Mouse (Mus musculus) naive thymus-derived CD4-positive, alpha-beta T cell, adult 2 months (primary cell): ENCODE measurements around the gene Hoxd4.

ENCODE experiments used
- DNase-seq: peaks from one replicate; pipeline ENCODE4 v3.0.0-alpha.2; 2011; ENCODE audit warnings: low read depth

The Hoxd4 gene

DNA sequence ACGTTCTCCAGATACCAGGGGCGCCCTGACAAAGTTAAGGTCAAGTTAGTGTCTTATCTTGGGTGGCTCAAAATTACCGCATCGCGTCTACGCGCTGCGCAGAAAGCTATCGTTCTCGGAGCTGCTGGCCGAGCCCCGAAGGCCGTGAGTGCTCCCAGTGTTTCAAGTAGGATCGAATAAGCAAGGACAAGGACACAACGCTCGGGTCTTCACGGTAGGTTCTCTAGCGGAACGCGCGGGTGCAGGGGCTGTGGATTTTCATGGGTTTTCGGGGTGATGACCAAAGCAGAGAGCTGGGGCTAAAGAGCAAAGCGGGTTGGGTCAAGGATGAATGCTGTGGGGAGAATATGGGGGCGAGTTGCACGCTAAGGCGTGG, 32.1 kb upstream of the Hoxd4 start:
- DNase-seq: no peak

DNA sequence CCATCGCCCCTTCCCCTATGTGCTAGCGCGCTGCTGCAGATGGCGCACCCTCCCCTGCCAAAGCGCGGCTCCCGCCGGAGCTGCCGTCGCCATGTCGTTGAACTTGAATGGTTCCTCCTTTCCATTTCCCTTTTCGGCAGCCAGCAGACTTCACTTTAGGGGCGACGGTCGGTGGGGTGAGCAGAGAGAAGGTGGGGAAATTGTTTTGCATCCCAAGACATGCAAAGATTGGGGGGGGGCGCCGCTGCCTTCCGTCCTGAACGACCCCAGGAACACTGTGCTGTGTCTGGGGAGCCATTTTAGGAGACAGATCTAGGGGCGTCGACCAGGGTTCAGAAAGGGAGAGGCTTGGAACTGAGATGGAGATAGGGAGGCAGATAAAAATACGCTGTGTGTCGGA, 31.7 kb upstream of the Hoxd4 start:
- no peak for DNase-seq

DNA sequence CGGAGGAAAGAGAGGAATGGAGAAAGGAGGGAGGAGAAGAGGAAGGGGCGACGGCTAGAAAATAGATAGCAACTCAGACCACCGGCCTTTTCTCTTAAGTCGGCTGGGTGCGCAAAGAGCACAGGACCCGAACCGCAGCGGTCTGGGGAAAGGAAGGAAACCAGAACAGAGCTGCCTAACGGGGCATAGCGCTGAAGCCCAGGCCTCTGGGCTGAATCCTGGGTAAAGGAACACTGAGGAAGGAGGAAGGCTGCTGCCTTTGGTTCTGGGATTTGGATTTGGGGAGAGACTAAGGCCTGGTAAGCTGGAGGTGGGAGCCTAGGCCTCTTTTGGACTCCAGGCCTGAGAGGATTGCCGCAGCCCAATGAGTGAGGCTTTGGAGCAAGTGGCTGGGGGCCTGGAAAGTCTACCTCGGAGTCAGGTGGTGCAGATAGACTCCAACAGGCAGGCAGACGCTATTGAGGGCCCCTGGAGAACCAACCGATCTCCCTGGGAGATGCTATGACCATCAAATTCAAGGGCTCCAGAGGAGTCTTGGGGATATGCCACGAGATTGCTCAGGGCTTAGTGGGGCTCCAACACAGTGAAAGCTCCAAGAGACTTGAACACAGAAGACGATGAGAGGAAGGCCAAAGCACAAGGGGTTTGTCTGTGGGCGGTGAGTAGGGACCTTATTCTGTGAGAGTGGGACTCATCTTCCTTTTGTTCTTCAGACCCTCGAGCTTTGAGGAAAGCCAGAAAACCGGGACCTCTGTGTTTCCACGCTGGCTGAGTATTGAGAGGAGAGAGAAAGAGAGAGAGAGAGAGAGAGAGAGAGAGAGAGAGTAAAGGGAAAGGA, 30.9 kb upstream of the Hoxd4 start:
- no peak for DNase-seq

DNA sequence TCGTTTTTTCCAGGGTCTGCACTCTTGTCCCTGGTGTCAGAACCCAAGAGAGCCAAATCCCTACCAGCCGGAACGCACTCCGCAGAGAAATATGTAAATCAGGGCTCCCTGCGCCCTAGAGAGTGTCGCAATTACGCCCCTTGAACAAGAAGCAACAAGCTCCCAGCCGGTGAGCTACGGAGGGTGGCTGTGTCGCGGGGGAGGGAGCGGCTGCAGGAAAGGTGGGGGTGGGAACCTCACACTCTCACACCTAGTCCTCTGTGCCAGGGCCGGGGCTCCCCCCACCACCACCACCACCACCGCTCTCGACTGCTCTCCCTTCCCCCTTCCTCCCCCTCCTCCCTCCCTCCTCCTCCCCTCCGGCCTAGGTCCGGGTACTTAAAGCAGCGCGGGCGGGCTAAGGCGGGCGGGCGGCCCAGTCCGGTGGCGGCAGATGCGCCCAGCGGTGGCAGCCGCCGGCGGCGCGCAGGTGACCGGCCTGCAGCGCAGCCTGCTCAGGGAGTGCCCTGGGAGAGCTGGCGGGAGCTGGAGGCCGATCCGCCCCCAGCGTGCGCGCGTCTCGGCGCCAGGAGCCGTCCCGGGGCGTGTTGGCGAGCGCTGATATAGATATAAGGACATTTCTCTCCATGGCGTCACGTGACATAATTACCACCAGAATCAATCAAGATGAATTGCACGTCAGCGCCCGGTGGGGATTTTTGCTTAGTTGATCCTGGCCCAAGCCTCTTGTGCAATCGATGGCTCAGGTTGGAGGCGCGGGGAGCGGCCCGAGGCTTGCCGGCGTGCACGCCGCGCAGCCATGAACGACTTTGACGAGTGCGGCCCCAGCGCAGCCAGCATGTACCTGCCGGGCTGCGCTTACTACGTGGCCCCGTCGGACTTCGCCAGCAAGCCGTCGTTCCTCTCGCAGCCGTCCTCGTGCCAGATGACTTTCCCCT, 29.9 kb upstream of the Hoxd4 start:
- DNase-seq: no peak

DNA sequence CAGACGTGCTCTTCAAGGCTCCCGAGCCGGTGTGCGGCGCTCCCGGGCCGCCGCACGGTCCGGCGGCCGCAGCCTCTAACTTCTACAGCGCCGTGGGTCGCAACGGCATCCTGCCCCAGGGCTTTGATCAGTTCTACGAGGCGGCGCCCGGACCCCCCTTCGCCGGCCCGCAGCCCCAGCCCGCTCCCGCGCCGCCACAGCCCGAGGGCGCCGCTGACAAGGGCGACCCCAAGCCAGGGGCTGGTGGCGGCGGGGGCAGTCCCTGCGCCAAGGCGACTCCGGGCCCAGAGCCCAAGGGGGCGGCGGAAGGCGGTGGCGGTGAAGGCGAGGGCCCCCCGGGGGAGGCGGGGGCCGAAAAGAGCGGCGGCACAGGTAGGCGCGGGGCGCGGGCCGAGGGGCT, 28.9 kb upstream of the Hoxd4 start:
- DNase-seq: no peak

DNA sequence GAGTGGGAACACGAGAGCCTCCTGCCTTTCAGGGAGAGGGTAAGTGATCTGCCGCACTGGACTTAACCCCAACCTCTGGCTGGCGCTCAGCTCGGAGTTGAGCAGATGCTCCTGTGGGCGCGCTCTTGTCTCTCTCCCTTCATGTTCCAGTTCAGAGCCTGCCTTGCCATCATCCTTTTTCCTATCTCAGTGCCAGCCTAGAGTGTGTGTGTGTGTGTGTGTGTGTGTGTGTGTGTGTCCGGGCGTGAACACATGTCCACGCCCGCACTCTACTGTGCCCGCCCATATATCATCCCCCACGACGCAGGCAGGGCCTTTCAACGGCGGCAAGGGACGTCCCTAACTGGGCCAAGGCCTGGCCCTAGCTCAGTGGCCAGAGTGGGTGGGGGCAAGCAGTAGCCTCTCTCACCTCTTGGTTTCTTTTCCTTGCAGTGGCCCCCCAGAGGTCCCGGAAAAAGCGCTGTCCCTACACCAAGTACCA, 28.2 kb upstream of the Hoxd4 start:
- DNase-seq: no peak

DNA sequence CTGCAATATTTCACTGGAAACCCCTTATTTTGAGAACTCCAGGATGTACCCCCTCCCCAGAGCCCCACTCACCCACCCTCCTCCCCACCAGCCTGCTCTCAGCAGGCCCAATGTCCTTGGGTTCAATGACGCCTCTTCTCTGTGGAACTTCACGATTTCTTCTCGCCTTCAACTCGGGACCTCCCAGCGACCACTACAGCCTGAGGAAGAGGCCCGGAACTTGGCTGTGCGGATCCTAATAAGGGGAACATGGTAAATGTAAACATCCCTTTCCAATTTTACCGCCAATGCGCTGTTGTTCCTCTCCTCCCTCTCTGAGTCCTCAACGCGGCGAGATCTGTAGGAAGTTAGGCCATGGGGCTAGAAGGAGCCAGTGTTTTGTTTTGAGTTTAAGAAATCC, 27.6 kb upstream of the Hoxd4 start:
- no peak for DNase-seq

DNA sequence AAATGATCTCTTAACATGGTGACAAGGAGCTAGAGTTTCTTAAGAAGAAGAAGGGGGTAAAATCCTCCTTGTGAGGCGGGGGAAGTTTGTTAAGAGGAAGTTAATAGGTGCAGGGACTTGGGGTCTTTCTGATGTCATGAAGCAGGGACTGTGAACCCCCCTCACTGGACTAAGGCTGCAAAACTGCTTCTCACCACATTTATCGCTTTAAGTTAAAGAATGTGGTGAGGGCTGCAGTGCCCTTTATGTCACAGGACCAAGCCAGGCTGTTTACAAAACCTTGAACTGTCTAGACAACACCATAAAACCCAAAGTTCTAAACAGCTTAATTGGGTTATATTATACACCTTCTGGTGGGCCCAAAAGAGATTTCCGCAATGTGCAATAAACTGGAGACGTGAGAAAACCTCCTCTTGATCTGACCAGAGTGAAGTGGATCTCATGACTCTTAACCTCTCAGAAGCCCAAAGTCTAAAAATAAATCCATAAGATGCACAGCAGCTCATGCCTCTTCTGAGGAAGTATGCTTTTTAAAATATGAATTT, 26.6 kb upstream of the Hoxd4 start:
- DNase-seq: no peak

DNA sequence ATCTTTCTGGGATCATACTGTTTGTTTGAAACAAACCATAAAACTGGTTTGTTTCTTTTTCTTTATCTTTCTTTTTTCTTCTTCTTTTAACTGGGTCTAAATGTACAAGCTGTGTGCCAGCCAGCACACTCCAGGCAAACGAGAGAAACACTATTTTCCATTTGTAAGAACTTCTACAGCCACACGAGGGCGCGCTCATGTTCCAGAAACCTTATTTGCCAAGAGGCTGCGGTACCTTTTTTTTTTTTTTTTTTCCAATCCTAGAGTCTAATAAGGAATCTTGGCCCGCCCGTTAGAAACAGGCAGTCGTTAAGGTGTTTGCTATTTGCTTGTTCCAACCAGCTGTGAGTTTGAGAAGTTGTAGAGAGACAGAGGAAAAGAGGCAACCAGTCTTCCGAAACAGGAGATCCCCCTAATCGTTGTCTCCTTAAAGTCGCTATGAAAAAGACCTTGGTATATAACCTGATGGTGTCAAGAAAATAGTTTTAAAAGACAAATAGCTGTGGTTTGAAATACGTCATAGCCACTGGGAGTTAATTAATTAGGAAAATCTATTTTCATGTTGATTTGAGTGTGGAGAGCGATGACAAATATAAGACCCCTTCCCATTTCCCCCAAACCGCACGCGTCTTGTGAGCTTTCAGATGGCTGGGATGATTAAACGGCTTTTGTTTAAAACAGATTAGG, 25.3 kb upstream of the Hoxd4 start:
- DNase-seq: peak; percentile 55

DNA sequence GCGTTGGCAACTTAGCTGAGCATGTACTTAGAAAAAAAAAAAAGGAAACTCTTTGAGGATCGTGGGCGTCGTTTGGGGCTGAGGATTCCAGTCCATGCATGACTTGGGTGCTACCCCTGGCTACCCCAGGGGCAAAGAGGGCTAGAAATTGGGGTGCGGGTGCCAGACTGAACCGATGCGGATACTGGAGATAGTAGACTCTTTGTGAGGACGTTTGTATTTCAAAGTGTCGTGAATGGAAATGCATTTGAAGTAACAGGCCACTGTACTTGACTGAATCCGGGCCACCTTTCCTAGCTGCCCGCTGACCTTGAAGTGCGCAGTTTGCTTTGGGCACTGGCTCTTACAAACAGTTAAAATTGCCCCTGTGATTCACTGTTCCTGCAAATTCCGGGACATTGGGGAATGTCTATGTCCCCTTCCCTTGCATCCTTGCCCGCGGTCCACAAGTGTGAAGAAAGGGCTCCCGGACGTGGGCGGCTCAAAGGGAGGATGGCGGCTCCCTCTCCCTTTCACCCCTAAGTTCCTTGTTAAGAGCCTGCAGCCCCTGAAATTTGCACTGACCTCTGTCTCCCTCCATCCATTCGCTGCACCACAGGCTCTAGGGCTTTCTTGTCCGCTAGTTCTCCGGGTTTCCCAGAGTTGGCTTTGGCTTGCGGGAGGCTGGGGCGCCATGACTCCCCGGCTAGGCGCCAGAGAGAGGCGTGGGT, 24.6 kb upstream of the Hoxd4 start:
- no peak for DNase-seq

DNA sequence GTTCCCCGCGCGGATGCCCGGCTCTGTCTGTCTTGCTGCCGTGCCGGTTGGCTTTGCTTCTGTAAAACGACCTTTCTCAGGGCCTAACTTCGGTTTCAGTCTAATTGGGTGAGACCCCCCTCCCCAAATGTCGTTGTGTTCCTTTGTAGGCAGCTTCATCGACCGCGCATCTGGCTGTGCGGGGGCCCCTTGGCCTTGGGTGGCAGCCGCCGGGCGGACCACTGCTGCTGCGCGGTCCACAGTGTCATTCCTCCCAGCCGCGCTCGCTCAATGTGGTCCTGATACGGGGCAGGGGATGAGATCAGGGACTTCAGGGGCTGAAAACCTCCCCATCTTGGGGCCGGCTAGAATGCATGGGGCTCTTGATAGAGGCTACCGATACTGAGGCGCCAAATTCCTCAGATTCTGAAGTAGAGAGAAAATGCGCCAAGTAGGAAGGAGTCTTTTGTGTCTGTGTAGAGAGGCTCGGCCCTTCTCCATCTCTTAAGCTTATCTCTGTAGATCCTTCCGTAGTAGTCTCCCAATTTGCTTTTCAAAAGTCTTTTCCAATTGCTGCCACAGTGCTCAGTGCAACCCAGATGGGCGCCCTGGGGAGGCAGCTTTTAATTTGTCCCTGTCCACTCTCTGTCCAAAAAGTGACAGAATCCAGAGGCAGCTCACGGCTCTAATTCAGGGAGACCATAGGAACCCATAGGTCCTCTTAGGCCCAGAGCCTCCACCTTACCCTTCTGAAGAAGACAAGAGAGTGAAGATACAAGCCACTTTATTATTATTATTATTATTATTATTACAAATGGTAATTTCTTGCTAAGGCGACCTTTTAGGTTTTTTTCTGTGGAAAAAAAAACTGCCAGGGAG, 23.8 kb upstream of the Hoxd4 start:
- no peak for DNase-seq

DNA sequence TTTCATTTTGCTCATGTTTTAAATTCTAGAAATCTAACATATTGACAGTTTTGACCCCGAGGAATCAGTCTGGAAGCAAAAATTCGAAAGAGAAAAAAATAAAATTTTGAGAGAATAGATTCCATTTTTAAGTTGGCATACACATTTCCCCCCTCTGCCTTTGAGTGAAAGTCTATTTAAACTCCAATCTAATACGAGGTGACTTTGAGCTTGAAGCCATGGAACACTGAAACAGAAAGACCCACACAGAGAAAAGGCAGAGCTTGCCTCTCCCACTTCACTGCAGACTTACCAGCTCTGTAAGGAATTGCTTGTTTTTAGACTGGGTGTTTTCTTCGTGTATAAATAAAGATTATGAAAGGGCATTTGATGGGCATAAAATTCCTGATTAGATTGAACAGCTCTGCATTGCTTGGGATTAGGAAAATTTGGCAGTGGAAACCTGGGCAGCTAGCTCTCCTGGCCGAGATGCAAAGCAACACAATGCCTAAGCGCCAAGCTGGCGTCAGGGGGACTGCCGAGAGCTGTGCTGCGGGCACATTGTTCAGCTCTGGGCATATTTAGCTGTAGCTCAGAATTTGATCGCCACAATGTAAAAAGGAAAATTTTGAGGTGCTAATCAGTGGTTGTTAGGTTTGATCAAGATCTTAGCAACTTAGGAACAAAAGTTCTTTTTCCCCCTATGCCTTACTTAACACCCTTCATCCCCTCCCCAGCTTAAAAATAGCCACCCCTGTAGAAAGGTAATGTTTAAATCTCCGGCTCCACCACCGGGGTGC, 22.7 kb upstream of the Hoxd4 start:
- DNase-seq: no peak

DNA sequence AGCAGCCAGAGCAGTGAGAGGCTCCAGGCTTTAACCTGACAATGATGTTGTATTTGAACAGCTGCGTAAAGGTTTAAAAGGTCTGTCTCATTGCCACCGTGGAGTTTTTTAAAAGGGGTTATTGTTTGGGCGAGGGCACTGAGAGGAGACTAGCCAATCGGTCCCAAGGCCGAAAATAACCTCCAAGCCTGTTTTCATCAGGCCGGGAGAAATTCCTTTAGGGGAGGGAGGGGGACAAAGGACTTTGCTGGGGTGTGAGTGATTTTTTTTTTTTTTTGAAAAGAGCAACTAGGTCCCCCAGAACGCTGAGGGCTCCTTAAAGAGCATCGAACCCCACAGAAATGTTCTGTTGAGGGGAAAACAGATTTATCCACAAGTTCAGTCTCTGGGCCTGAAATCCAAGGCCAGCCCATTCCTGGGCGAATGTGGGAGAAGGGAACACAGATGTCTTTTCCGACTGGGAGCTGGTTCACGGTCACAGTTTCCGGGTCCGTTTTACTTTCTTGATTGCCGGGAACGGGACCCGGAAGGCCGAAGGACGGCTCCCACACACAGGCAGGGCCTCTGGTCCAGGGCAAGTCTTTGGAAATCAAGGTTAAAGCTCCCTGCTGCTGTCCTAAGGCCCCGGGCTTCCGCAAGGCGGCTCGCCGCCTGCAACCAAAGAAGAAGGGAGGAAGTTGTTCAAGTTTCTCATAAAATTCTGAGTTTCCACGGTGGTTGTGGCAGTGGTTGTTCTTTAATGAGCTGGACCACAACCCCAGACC, 22.0 kb upstream of the Hoxd4 start:
- DNase-seq: no peak

DNA sequence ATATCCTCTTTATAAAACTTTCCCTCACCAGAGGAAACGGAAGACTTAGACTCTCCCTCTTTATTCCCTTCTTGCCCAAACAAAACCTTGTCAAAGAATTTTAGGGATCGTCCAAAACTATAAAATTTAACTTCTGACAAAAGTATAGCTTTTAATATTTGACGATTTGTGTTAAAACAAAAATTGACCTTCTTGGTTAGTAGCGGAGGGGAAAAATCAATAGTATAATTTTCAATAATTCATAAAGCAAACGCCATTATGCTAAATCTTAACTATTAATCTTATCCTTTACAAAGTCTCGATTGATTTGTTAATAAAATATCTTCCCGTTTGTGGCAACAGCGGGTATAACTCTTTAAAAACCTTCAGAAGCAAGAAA, 21.4 kb upstream of the Hoxd4 start:
- DNase-seq: no peak

DNA sequence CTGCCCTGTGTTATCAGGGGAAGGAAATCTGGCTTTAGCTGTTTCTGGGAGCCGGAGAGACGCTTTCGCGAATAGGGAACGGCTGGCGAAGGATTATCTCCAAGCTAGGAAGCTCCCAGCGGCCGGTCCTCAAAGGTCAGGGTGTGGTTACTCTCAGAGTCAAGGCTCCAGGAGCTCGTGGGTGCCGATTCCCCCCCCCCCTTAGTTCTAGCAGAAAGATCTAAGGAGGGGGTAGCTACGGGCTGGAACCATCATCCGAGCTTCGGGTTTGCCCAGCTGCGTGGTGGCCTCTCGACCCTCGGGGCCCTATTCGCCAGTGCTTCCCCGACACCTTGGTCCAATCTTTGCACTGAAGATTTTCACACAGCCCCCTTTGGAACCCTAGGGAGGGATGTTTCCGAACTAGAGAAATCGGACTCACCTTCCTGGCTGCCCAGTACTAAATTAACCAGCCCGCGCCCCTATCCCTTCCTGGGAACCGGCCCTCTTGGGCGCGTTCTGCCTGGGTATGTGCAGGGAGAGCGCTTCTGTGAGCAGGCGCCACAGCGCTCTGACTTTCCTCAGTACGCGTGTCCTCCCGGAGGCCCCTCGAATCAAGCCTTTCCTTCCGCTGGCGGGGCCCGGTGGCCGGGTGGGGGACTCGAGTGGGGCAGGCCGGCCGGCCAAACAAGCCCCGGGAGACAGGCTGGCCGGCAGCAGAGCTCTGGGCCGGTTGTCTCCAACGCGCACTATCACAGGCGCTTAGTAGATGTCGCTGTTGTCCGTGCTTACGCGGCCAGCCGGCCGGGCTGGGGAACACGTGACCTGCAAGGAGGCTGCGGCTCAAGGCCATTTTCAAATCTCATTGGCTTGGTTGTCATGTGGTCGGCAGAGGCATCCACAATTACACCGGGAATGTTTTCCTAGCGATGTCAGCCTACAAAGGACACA, 20.4 kb upstream of the Hoxd4 start, which contains the start of gene Hoxd10:
Gene Hoxd10 (plus strand): TSS at position 903 of the 930 bp plus-strand sequence.
- no peak for DNase-seq

DNA sequence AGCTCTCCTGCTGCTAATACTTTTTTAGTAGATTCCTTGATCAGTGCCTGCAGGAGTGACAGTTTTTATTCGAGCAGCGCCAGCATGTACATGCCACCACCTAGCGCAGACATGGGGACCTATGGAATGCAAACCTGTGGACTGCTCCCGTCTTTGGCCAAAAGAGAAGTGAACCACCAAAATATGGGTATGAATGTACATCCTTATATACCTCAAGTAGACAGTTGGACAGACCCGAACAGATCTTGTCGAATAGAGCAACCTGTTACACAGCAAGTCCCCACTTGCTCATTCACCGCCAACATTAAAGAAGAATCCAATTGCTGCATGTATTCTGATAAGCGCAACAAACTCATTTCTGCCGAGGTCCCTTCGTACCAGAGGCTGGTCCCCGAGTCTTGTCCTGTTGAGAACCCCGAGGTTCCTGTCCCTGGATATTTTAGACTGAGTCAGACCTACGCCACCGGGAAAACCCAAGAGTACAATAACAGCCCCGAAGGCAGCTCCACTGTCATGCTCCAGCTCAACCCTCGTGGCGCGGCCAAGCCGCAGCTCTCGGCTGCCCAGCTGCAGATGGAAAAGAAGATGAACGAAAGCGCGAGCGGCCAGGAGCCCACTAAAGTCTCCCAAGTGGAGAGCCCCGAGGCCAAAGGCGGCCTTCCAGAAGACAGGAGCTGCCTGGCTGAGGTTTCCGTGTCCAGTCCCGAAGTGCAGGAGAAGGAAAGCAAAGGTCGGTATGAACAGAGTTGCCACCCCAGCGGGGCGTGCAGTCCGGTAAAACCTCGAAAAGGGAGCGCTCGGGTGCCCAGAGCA, 19.5 kb upstream of the Hoxd4 start:
- DNase-seq: no peak
